Mouse (Mus musculus): Measurements from ENCODE around the gene Ankrd42.

Ankrd42 gene

DNA sequence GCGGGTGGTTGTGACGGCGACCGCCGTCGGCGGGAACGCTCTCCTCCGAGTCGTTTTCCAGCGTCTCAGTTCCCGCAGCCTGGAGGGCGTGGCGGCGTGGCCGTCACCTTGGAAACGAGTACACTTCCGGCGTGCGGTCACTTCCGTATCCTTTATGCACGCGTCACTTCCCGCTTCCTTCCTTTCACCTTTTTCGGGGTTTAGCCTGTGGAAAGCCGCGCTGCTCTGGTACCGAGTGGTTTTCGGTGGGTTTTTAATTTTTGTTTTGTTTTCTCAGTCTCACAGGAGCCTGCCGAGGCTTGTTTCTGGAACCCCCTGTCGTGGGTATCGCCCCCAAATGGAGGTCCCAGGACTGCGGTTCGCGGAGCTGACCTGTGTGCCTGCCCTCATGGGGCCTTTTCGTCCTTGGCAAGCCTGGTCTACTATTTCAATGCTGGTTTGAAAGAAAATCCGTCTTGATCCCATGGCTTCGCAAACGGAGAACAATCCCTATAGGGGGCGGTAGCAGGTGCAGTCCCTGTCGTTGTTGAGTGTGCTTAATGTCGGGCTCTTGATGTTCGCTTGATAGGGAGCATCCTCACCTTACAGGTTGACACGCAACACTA is at the start of gene Ankrd42:
Ankrd42 (minus strand) TSS at position 122 of the 605 bp plus-strand sequence.
- DNase-seq (ENCODE audit: low read depth in 2 of 2, low spot score in 2 of 2) = peak; percentile 85 to 89

DNA sequence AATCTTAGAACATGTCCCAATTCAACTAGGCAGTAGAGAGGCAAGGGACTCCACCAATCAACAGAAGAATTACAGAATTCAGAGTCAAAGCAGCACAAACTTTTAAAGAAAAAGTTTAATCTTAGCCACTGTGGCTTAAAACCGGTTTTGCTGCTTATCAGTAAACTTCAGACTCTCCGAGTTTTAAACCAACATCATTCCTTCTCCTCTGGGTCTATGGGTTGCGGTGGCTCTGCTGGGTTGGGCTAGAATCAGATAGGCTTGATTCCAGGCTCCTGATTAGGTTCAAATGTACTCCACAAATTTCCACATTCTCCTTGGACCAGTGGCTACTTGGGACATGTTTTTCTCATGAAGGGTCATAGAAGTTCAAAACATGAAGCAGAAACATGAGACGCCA is 40.4 kb upstream of the Ankrd42 start:
- DNase-seq (ENCODE audit: low read depth in 2 of 2, low spot score in 2 of 2) = no peak

DNA sequence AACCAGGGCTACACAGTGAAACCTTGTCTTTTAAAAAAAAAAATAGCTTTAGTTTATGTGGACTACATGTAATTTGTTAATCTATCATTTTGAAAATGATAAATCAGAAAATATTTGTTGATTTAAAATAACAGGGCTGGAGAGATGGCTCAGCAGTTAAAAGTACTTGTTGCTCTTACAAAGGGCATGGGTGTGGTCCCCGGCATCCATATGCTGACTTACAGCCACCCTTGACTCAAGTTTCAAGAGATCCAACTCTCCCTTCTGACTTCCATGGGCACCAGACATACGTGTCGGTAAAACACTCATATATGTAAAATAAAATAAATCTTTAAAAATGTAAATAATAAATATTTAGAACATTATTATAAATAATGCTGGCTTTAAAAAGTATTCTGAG is 38.2 kb upstream of the Ankrd42 start:
- no peak for DNase-seq (ENCODE audit: low read depth in 2 of 2, low spot score in 2 of 2)

DNA sequence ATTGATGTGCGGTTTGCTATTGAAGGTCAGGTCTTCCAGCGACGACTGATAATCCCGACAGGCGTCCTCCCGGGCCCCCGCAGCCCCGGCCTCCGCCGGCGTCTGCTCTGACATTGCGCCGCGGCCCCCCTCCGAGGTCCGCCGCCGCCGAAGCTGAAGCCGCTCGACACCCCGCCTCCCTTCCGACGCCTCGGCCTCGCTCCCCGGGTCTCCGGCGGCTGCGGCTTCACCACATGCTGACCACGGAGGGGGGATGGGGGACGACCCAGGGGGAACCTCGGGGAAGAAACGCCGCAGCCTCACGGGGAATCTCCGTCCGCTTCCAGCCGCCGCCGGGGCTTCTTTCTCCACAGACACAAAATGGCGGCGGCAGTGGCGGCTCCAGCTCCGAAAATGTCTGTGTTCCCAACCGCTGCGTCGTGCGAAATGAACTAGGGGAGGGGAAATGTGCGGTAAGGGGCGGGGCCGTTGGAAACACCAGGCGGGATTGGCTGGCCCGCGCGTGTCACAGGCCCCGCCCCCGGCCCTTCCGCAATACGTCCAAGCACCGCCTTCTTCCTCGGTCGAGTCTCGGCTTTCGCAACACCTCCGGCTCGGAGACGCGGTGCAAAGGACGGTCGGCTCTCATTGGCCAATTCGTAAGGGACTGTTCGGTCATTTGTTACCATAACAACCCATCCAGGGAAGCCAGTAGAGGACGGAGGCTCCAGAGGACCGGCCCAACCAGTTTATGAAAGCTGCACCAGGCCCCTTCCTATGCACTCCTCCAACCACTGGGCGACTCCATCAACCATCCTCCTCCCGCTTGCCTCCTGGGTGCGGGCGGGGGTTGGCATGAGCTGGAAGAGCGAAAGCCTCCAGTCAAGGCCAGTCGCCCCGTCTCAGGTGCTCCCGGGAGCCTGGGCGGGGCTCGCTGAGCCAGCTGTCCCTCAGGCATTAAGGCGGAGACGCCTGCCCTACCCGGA is 32.8 kb upstream of the Ankrd42 start, which contains the start of gene Pcf11:
Pcf11 (minus strand) TSS at position 428 of the 965 bp plus-strand sequence.
- DNase-seq (ENCODE audit: low read depth in 2 of 2, low spot score in 2 of 2) = peak; percentile 93 to 94

DNA sequence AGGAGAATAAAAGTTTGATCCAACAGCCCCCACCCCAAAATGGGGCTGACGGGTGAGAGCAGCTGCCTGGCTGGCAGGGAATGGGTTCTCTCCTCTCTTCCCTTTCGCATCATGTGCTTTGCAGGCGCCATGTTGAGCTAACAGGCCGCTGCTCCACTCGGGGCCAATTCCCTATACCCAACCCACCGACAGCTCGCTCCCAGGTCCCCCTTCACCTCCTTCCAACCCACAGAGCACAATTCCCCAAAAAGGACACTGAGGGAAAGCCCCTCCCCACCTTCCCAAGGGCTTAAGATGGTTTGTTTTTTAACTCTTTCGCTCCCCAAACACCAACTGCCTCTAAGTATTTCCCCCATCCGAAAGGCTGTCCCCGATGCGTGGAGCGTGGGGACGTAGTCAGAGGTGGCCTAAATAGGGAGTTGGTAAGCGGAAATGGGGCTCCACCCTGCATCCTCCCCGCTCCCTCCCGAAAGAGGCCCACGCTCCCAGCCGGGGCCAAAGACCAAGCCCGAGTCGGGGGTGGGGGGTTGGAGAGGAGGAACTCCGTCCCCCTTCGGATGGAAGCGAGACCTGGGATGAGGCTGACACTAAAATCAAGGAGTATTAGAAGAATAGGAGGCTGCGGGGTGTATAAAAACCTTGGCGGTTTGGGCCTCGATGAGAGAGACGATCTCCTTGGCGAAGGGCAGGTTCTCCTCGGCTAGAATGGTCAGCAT is 32.0 kb upstream of the Ankrd42 start:
- DNase-seq (ENCODE audit: low read depth in 2 of 2, low spot score in 2 of 2) = peak; percentile 44 to 53

DNA sequence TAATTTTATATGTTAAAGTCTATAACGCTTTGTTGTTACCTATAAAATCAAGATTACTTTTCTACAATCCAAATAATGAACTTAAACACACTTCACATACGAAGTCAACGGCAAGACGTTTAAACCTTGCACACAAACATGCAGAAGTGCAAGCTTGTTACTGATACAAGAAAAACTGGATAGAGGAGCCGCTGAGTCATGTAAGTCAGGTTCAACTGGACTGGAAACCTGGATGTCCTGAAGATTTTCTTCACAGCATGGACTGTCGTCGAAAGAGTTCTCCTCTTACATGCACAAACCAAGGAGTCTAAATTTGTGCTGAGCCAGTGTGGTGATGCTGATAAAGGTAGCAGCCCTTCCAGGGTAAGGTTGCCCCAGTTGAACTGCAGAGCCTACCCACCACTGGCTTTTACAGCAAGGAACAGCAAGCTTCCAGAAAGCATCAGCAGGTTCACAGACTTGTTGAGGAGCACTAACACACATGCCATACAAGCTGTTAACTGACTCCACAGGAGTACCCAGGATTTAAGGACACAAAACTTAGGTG is 29.4 kb upstream of the Ankrd42 start:
- DNase-seq (ENCODE audit: low read depth in 2 of 2, low spot score in 2 of 2) = no peak

DNA sequence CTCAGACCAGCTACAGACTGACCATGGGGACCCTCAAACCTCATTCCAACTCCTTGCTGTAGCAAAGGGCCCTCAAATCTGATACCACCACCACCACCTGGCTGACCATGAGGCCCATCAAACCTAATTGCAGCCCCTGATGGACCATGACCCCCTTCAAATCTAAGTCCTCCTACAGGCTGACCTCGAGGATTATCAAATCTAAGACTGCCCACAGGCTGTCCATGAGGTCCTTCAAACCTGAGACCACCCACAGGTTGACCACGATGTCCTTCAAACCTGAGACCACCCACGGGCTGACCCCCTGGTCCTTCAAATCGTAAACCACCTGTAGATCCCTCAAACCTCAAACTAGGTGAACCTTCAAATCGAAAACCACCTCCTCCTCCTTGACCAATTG is 21.1 kb upstream of the Ankrd42 start:
- DNase-seq (ENCODE audit: low read depth in 2 of 2, low spot score in 2 of 2) = no peak

DNA sequence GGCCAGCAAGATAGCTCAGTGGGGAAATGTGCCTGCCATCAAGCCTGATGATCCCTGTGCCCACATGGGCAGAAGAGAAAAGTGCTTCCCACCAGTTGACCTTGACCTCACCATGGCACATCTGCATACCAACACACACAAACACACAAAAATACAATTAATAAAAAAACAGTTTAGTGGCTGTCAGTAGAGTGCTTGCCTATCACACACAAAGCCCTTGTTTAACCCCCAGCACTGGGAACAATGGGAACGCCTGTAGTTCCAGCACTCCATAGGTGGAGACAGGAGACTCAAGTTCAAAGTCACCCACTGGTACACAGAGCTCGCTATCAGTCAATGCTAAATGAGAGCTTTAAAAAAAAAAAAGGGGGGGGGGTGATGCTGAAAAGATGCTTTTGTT is 19.4 kb upstream of the Ankrd42 start:
- no peak for DNase-seq (ENCODE audit: low read depth in 2 of 2, low spot score in 2 of 2)

DNA sequence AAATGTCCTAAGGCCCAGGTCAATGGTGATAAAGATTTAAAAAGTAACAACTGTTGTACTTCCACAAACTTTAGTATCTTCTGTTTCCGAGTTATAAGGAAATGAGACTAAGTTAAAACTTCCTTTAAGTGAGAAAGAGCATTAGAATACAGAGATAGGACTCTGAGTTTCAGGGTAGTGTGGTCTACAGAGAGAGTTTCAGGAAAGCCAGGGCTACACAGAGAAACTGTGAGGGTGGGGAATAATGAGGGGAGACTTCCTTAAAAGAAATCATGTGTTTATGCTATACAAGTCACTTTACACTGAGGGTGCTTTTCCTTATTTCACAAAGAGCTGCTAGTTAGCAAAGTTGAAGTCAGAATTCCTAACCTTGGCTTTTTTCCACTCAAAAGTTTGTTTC is 16.4 kb upstream of the Ankrd42 start:
- no peak for DNase-seq (ENCODE audit: low read depth in 2 of 2, low spot score in 2 of 2)

DNA sequence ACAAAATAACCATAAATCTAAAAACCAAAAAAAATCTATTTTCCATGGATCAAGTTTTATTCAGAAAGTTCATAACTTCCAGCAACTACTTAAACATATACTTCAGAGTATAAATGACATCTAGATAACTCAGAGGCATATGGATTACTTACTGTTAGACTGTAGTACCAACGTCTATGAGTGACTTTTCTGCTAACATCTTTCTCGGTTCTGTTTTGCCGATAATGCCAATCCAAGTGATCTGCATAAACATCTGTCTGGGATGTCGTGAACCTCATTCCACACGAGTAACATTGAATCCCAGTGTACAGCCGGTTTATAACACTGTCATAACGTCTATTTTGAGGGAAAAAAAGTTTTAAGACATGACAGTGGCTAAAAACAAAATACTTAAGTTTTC is 10.8 kb upstream of the Ankrd42 start:
- no peak for DNase-seq (ENCODE audit: low read depth in 2 of 2, low spot score in 2 of 2)

DNA sequence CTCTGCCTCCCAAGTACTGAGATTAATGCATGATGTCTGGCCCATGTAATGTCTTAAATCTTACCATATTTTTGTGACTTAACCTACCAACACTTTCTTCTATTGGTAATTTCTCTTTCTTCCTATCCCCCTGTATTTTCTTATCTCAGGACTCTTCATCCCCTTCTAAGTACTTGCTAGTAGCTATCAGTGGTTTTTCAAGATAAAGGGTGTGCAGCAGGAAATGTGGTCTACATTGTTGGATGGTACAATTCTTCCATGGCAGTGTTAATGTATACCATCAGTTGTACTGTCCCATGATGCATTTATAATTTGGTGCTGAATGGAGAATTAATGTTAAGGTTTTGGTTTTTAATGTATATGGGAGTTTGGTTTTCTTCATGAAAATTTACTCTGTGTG is 5.4 kb upstream of the Ankrd42 start:
- DNase-seq (ENCODE audit: low read depth in 2 of 2, low spot score in 2 of 2) = no peak

DNA sequence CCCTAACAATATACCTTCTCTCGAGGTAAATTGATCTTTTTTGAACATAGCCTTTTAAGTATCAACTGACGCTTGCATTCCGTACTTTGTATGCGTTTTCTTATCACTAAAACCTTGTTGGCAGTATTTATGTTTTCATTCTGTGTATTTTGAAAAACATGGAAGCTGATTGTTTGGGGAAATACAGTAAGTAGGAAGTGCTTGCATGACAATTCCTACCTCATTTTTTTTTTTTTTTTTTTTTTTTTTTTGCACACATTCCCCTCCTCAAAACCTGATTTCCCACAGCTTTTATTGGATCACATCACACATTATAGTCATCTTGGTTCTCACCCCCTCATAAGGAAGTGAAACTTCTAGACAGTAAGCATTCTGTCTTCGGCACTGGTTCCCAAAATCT is 1.1 kb upstream of the Ankrd42 start:
- DNase-seq (ENCODE audit: low read depth in 2 of 2, low spot score in 2 of 2) = no peak

DNA sequence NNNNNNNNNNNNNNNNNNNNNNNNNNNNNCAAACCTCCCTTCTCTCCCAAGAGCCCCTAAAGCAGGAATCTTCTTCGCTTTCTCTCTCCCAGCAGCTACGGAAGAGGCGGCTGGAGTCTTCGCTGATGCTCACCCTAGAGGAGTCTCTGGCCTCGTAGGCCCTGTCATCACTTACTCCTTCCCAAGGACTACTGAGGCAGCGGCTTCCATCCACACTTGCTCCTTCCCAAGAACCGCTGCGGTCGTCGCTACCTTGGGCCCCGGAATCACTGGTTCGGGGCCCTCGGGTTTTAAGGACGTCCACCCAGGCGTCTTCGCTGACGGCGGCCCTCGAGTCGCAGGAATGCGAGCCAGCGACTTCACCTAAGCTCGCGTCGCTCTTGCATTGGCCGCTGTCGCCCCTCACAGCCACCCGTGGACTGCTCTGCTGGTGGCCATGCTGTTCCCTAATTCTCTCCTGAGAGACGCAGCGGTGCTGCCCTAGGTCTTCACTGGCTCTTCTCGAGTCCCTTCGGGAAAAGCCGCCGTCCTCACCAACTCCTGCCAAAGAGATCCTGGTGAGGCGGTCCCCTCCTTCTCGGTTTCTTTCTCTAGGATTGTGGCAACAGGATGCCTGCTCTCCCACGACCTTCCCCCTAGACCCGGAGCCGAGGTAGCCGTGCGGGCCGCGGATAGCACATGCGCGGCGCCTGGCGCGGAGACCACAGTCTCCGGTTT is 489 bp downstream of the Ankrd42 start:
- DNase-seq (ENCODE audit: low read depth in 2 of 2, low spot score in 2 of 2) = no peak

DNA sequence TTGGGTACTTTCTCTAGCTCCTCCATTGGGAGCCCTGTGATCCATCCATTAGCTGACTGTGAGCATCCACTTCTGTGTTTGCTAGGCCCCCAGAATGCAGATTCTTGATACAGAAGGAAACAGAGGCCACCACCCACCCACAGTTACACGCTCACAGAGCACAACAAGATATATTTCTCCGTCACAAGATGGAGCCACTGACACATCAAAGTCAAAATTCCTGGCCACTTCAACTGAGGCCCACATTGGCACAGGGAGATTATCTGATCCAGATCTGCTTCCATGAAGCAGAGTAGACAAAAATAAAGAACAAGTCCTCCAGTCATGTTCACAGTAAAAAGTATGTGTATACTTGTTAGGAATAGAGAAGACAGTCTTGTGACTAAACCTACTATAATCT is 6.8 kb downstream of the Ankrd42 start:
- DNase-seq (ENCODE audit: low read depth in 2 of 2, low spot score in 2 of 2) = no peak

DNA sequence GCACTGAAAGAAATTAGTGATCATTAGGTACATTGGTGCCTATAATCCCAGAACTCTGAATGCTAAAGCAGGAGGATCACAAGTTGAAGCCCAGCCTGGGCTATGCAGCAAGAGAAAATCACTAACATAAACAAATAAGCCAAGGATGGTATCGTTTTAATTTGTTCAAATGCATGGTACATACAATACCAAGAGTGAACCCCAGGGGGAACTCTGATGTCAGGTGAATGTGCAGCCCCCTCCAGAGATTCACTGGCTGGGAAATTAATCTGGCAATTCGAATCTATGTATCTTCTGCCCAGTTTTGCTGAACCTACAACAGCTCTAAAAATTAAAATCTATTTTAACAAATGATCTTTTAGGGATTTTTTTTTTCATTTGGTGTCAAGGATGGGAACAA is 12.5 kb downstream of the Ankrd42 start:
- DNase-seq (ENCODE audit: low read depth in 2 of 2, low spot score in 2 of 2) = peak in 1 of 2 experiments; percentile 28

DNA sequence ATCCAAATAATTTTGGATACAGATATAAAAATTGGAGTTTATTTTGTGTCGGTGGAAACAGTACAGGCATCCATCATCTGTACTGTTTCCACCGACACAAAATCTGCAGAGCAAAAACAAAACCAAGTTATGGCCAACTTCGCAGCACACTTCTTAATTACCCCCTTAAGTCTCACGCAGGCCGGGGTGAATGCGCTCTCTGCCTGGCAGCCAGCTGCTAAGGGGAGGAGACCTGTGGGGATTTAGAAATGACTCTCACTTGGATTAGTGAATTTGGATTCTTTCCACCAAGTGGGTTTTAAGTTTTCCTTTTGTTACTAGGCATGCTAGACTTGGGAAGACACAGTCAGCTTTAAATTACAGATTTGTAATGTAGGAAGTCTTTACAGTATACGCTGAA is 26.1 kb downstream of the Ankrd42 start:
- no peak for DNase-seq (ENCODE audit: low read depth in 2 of 2, low spot score in 2 of 2)

DNA sequence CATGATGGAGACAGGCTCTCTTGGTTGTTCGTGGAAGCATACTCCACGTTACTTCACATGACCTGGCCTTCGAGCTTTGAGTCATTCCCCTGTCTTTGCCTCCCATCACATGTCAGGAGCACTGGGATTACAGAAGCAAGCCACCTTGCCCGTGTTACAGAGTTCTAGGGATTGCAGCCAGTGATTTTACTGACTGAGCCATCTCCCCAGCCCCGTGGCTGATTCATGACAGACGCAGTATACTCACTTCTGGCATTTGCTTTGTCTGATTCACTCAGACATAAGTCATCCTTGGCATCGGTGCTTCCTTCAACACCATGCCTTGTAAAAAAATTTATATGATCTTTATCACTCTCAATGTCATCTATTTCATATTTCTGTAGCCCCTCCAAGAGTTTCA is 32.0 kb downstream of the Ankrd42 start:
- DNase-seq (ENCODE audit: low read depth in 2 of 2, low spot score in 2 of 2) = no peak

DNA sequence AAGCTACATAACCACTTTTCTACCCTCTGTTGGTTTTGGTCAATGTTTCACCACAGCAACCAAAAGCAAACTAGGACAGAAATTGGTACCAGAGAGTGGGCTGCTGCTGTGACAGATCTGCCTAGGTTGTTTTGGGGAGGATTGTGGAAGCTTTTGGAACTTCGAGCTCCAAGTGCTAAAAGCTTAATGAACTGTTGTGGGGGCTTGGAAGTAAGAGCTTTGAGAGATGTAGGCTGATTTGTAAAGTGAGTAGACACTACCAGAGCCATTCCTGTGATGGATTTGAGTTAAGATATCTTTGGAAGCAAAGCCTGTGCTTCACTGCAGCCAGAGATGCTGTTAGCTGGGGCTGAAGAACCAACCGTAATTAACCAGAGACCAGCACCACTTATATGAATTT is 46.1 kb downstream of the Ankrd42 start:
- no peak for DNase-seq (ENCODE audit: low read depth in 2 of 2, low spot score in 2 of 2)

DNA sequence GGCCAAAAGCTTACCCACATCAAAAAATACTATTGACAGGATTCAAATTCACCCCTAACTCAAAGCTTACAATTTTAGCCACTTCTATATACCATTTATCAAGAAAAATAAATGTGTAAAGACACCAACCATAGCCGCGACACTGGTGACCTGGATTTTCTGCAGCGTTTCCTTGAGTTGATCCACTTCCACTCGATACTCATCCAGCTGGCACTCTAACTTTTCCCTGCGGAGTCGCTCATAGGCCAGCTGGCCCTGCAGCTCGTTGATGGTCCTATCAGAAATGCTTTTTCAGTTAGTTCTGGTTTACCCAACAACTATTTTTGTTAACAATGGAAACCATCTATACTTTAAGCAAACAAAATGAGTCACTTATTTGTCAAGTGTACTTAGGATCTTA is 47.0 kb downstream of the Ankrd42 start:
- no peak for DNase-seq (ENCODE audit: low read depth in 2 of 2, low spot score in 2 of 2)

DNA sequence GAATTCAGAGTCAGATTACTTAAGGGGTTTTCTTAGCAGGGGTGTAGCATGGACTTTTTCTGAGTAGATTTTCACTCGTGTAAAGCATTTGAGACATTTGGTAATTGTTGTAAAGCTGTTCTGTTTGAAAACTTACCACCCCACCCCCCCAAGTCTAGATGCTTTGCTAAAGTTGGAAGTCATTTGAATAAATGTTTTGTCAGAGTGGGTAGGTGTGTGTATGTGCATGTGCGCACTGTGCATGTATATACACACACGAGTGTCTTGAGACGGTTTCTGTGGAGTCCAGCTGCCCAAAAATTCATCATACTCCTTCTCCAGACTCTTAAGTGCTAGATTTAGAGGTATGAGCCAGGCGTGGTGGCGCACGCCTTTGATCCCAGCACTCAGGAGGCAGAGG is 53.4 kb downstream of the Ankrd42 start:
- DNase-seq (ENCODE audit: low read depth in 2 of 2, low spot score in 2 of 2) = no peak

Measured in CD8-positive naive resting alpha-beta T cell, adult 2 months (primary cell).